Mouse (Mus musculus): ENCODE results near the gene E330009J07Rik. TPM values are rescaled to one million over a fixed set of nuclear protein-coding genes. Genes with fewer than 3 reads are reported as not detected.

Gene E330009J07Rik
- polyA plus RNA-seq, 1 experiment = 4.7 TPM

DNA sequence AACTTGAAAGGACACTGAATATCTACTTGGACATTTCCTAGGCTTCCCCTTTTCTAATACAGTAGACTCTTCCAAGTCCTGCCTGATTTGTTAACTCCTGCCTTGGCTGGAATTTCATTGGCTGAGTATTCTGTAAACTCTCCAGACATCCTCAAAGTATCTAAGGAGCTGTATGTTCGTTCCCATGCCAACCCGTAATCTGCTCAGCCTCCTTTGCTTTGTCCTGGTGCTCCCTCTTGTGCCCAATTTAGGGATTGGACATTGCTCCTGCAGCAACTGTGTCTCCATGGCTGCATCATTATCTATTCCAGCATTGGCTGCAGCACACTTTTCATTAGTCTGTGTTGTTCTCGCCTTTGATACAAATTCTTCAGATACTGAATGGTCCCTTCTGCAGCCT is 42.7 kb downstream of the E330009J07Rik start:
- H3K36me3 ChIP-seq (ENCODE audit: control insufficient read depth, insufficient read depth, low read length) = peaks cover 4% of the 10 kb centered on the region; the same call in 1 of the 2 replicates
- H3K4me3 ChIP-seq (ENCODE audit: extremely low read depth, insufficient read depth, insufficient read length) = no peak overlapping the region
- no peaks in the 10 kb centered on the region for H3K4me1 ChIP-seq (ENCODE audit: control insufficient read depth, insufficient read depth, insufficient read length)
- no peak for DNase-seq (ENCODE audit: low read depth in 1 of 2, low spot score in 2 of 2)
- H3K27me3 ChIP-seq (ENCODE audit: control insufficient read depth, insufficient read depth, low read length) = no peaks in the 10 kb centered on the region
- no peak overlapping the region for H3K27ac ChIP-seq (ENCODE audit: insufficient read depth, low read length)
- TF ChIP-seq CTCF (IDR thresholded peaks at IDR 0.05; ENCODE audit: extremely low read depth, insufficient read depth, insufficient read length, insufficient replicate concordance) = peak; percentile 13; the same call in 1 of the 2 replicates
- TF ChIP-seq POLR2A (IDR thresholded peaks at IDR 0.05; ENCODE audit: low read depth, low read length) = no peak
- 75% methylated on average over 3 of the region's 3 CpGs for WGBS

DNA sequence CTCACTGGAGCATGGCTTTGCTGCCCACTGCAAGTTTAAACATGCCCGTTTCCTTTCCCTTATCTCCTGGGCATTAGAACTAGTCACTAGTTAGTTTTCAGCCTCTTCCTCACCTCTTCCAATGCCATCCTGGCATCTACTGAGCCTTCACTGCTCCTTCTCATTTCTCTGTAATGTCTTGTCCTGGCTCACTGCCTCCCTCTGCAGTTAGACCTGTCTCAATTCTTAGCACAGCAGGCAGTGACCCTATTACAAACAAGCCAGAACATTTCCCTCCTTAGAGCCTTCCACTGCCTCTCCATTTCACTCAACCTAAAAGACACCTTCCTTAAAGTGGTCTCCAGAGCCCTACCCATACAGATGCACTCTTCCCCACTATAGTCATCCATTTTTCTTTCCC is 45.0 kb downstream of the E330009J07Rik start:
- 87% methylated on average over 1 of the region's 1 CpGs for WGBS
- Histone ChIP-seq H3K27ac (ENCODE audit: insufficient read depth, low read length) (no peak overlapping the region), H3K27me3 (ENCODE audit: control insufficient read depth, insufficient read depth, low read length) (no peaks in the 10 kb centered on the region), H3K36me3 (ENCODE audit: control insufficient read depth, insufficient read depth, low read length) (peaks cover 6% of the 10 kb centered on the region), H3K4me1 (ENCODE audit: control insufficient read depth, insufficient read depth, insufficient read length) (no peaks in the 10 kb centered on the region), H3K4me3 (ENCODE audit: extremely low read depth, insufficient read depth, insufficient read length) (no peak overlapping the region)
- no peak for DNase-seq (ENCODE audit: low read depth in 1 of 2, low spot score in 2 of 2)
- no peak for TF ChIP-seq CTCF (IDR thresholded peaks at IDR 0.05; ENCODE audit: extremely low read depth, insufficient read depth, insufficient read length, insufficient replicate concordance)
- no peak for TF ChIP-seq POLR2A (IDR thresholded peaks at IDR 0.05; ENCODE audit: low read depth, low read length)

DNA sequence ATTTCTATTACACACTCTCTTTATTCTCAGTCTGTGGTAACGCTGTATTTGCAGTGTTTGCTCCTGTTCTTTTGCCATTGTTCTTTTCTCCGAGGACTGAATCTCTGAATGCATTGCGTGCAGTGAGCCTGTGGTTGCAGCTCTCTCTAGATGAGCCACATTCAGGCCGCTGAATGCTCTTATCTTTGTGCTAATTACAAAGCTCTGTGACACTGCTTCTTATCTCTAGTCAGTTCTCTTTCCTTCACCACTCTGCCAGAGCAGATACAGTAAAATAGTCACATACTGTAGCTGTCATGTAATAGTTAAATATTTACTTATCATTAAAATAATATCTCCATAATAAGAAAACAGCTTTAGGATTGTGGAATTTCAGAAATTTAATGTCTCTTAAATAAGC is 47.3 kb downstream of the E330009J07Rik start:
- TF ChIP-seq CTCF (IDR thresholded peaks at IDR 0.05; ENCODE audit: extremely low read depth, insufficient read depth, insufficient read length, insufficient replicate concordance) (no peak), POLR2A (IDR thresholded peaks at IDR 0.05; ENCODE audit: low read depth, low read length) (no peak)
- Histone ChIP-seq H3K4me3 (ENCODE audit: extremely low read depth, insufficient read depth, insufficient read length) (no peak overlapping the region), H3K27me3 (ENCODE audit: control insufficient read depth, insufficient read depth, low read length) (no peaks in the 10 kb centered on the region), H3K4me1 (ENCODE audit: control insufficient read depth, insufficient read depth, insufficient read length) (no peaks in the 10 kb centered on the region), H3K36me3 (ENCODE audit: control insufficient read depth, insufficient read depth, low read length) (peaks cover 7% of the 10 kb centered on the region), H3K27ac (ENCODE audit: insufficient read depth, low read length) (no peak overlapping the region)
- 89% methylated on average over 4 of the region's 4 CpGs for WGBS
- DNase-seq (ENCODE audit: low read depth in 1 of 2, low spot score in 2 of 2) = no peak

DNA sequence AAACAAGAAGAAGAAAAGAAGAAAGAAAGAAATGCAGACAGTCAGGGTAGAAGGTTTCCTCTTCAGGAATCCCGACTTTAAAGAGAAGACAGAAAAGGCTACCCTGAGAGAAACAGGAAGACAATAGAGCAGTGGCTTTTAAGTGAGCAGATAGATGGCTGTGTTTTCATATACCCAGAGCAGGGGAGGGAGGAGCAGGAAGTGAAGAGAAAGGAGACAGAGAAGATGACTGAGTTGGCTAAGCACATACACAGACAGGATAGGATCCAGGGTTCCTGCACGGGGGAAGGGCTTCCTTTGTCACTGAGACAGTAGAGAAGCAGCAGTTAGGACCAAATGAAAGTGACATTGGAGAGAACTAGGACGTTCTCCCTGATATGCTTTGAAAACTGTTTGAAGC is 50.3 kb downstream of the E330009J07Rik start:
- WGBS = 55% methylated on average over 3 of the region's 3 CpGs
- H3K36me3 ChIP-seq (ENCODE audit: control insufficient read depth, insufficient read depth, low read length) = peaks cover 10% of the 10 kb centered on the region
- no peak for TF ChIP-seq POLR2A (IDR thresholded peaks at IDR 0.05; ENCODE audit: low read depth, low read length)
- no peak for TF ChIP-seq CTCF (IDR thresholded peaks at IDR 0.05; ENCODE audit: extremely low read depth, insufficient read depth, insufficient read length, insufficient replicate concordance)
- H3K27ac ChIP-seq (ENCODE audit: insufficient read depth, low read length) = no peak overlapping the region
- H3K4me1 ChIP-seq (ENCODE audit: control insufficient read depth, insufficient read depth, insufficient read length) = no peaks in the 10 kb centered on the region
- no peak for DNase-seq (ENCODE audit: low read depth in 1 of 2, low spot score in 2 of 2)
- H3K4me3 ChIP-seq (ENCODE audit: extremely low read depth, insufficient read depth, insufficient read length) = no peak overlapping the region
- H3K27me3 ChIP-seq (ENCODE audit: control insufficient read depth, insufficient read depth, low read length) = no peaks in the 10 kb centered on the region

DNA sequence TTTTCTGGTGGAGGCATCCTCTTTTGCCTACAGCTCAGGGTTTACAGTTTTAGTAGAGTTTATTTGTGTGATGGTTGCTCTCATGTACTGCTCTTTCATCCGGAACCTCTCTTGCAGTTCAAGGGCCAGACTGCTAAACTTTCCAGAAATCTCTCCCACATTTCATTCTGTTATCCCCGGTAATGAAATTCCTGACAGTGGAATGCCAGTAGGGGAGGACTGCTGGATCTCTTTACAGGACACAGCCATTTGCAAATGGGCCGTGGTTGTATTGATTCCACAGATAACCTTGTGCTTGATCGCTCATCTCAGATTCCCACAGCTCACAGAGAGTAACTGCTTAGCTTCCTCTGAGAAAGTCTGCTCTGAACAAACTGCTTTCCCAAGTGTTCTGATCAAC is 54.0 kb downstream of the E330009J07Rik start:
- TF ChIP-seq POLR2A (IDR thresholded peaks at IDR 0.05; ENCODE audit: low read depth, low read length) = no peak
- no peak for DNase-seq (ENCODE audit: low read depth in 1 of 2, low spot score in 2 of 2)
- Histone ChIP-seq H3K27me3 (ENCODE audit: control insufficient read depth, insufficient read depth, low read length) (no peaks in the 10 kb centered on the region), H3K27ac (ENCODE audit: insufficient read depth, low read length) (no peak overlapping the region), H3K36me3 (ENCODE audit: control insufficient read depth, insufficient read depth, low read length) (peaks cover 7% of the 10 kb centered on the region), H3K4me1 (ENCODE audit: control insufficient read depth, insufficient read depth, insufficient read length) (no peaks in the 10 kb centered on the region), H3K4me3 (ENCODE audit: extremely low read depth, insufficient read depth, insufficient read length) (no peak overlapping the region)
- 94% methylated on average over 4 of the region's 4 CpGs for WGBS

DNA sequence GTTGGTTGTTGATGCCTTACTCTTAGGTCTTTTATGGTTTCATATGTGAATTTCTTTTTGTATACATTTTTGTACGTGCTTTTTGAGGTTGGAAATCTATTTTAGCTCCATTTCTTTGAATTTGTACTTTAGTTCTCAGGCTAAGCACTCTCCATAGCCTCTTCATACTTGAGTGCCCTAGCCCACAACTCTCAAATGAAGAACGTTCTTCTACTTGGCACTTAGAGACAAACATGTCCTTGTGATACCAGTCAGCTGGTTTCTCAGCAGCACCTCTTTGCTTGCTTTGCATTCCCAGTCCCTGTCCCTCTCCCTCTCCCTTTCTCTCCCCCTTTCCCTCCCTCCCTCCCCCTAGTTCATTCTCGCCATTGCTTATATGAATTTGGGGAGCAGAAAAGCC is 55.8 kb downstream of the E330009J07Rik start:
- no peaks in the 10 kb centered on the region for H3K27me3 ChIP-seq (ENCODE audit: control insufficient read depth, insufficient read depth, low read length)
- no peak overlapping the region for H3K27ac ChIP-seq (ENCODE audit: insufficient read depth, low read length)
- peaks cover 5% of the 10 kb centered on the region for H3K36me3 ChIP-seq (ENCODE audit: control insufficient read depth, insufficient read depth, low read length)
- DNase-seq (ENCODE audit: low read depth in 1 of 2, low spot score in 2 of 2) = no peak
- 82% methylated on average over 3 of the region's 3 CpGs for whole genome bisulfite sequencing
- no peak for TF ChIP-seq CTCF (IDR thresholded peaks at IDR 0.05; ENCODE audit: extremely low read depth, insufficient read depth, insufficient read length, insufficient replicate concordance)
- no peak for TF ChIP-seq POLR2A (IDR thresholded peaks at IDR 0.05; ENCODE audit: low read depth, low read length)
- H3K4me1 ChIP-seq (ENCODE audit: control insufficient read depth, insufficient read depth, insufficient read length) = no peaks in the 10 kb centered on the region
- H3K4me3 ChIP-seq (ENCODE audit: extremely low read depth, insufficient read depth, insufficient read length) = no peak overlapping the region

DNA sequence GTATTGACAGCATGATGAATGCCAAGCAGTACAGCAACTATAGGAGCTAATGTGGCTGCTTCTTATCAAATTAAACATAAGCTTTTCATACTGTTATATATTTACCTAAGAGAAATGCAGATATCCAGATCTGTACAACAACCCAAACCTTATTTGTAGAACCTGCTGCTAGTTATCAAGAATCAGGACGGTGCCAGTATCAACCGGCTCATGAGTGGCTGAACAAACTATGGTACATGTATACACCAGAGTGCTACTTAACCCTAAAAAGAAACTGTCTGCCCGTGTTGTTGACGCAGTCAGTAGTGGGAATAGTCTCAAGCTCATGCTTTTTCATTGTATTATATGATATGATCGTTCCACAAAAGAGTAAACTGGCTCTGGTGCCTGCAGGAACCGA is 64.9 kb downstream of the E330009J07Rik start:
- Histone ChIP-seq H3K27me3 (ENCODE audit: control insufficient read depth, insufficient read depth, low read length) (no peaks in the 10 kb centered on the region), H3K36me3 (ENCODE audit: control insufficient read depth, insufficient read depth, low read length) (peaks cover 1% of the 10 kb centered on the region; the same call in 1 of the 2 replicates), H3K4me1 (ENCODE audit: control insufficient read depth, insufficient read depth, insufficient read length) (no peaks in the 10 kb centered on the region), H3K4me3 (ENCODE audit: extremely low read depth, insufficient read depth, insufficient read length) (no peak overlapping the region), H3K27ac (ENCODE audit: insufficient read depth, low read length) (no peak overlapping the region)
- no peak for DNase-seq (ENCODE audit: low read depth in 1 of 2, low spot score in 2 of 2)
- no peak for TF ChIP-seq POLR2A (IDR thresholded peaks at IDR 0.05; ENCODE audit: low read depth, low read length)
- no peak for TF ChIP-seq CTCF (IDR thresholded peaks at IDR 0.05; ENCODE audit: extremely low read depth, insufficient read depth, insufficient read length, insufficient replicate concordance)
- WGBS = 92% methylated on average over 6 of the region's 6 CpGs
